ENCODE assay signal across 14 mouse cellular contexts in genomic region chr7:37180416-37180815, GRCm38 (mm10).
DNase-seq lines count a peak whose midpoint lies in the region; ATAC-seq and TF ChIP-seq lines count a peak whose summit lies in the region.
"Had no signal": no experiment of that assay in that cellular context is flagged by ENCODE, and none has a peak within 500 bp of the region (broad histone marks: within the 10 kb centered on the region; RNA-seq: fewer than 3 reads in every experiment).

No protein-coding gene starts in this region.

- no peaks in the 10 kb centered on the region for H3K27me3 ChIP-seq in kidney, embryonic 16.5 days (ENCODE audit: insufficient read depth, low read length)
- H3K27me3 ChIP-seq in hindbrain, embryonic 12.5 days = no peaks in the 10 kb centered on the region
- H3K27me3 ChIP-seq in neural tube, embryonic 11.5 days (ENCODE audit: control insufficient read depth, insufficient read depth, low read length) = no peaks in the 10 kb centered on the region
- no peaks in the 10 kb centered on the region for H3K27me3 ChIP-seq in thymus, adult 2 months (ENCODE audit: control insufficient read depth, insufficient read depth, low read length)
- no peaks in the 10 kb centered on the region for H3K27me3 ChIP-seq in embryonic facial prominence, embryonic 10.5 days (replicated peaks; ENCODE audit: low read depth, poor library complexity, severe bottlenecking)
- H3K27me3 ChIP-seq: heart, embryonic 13.5 days; limb, embryonic 15.5 days; midbrain, embryonic 12.5 days had no signal

- H3K27ac ChIP-seq in kidney, embryonic 16.5 days (ENCODE audit: low read length) = no peak overlapping the region
- no peak overlapping the region for H3K27ac ChIP-seq in hindbrain, embryonic 12.5 days
- H3K27ac ChIP-seq in neural tube, embryonic 11.5 days (ENCODE audit: low read depth, low read length) = no peak overlapping the region
- H3K27ac ChIP-seq in thymus, adult 2 months (ENCODE audit: control insufficient read depth, insufficient read depth, low read length) = no peak overlapping the region
- no peak overlapping the region for H3K27ac ChIP-seq in embryonic facial prominence, embryonic 10.5 days (replicated peaks)
- H3K27ac ChIP-seq: heart, embryonic 13.5 days; limb, embryonic 15.5 days; midbrain, embryonic 12.5 days had no signal

- no peaks in the 10 kb centered on the region for H3K36me3 ChIP-seq in kidney, embryonic 16.5 days (ENCODE audit: insufficient read depth, low read length)
- H3K36me3 ChIP-seq in hindbrain, embryonic 12.5 days = no peaks in the 10 kb centered on the region
- no peaks in the 10 kb centered on the region for H3K36me3 ChIP-seq in neural tube, embryonic 11.5 days (ENCODE audit: control insufficient read depth, insufficient read depth, low read length)
- no peaks in the 10 kb centered on the region for H3K36me3 ChIP-seq in thymus, adult 2 months (ENCODE audit: control insufficient read depth, insufficient read depth, low read length)
- no peaks in the 10 kb centered on the region for H3K36me3 ChIP-seq in embryonic facial prominence, embryonic 10.5 days (replicated peaks)
- H3K36me3 ChIP-seq: heart, embryonic 13.5 days; limb, embryonic 15.5 days; midbrain, embryonic 12.5 days had no signal

- peak; percentile 87; the same call in 1 of the 2 replicates for ATAC-seq in kidney, embryonic 16.5 days (ENCODE audit: low FRiP score, low TSS enrichment)
- peak; percentile 63; the same call in 1 of the 2 replicates for ATAC-seq in hindbrain, embryonic 12.5 days (ENCODE audit: low FRiP score)
- peak; percentile 82 for ATAC-seq in neural tube, embryonic 11.5 days (ENCODE audit: insufficient read depth, low FRiP score, low TSS enrichment)

- no peak for TF ChIP-seq CTCF in thymus, adult 2 months (IDR thresholded peaks at IDR 0.05; ENCODE audit: borderline replicate concordance, control insufficient read depth, extremely low read depth, insufficient read depth, low read length, poor library complexity)

- H3K9me3 ChIP-seq in kidney, embryonic 16.5 days (ENCODE audit: low read length) = no peaks in the 10 kb centered on the region
- H3K9me3 ChIP-seq in hindbrain, embryonic 12.5 days (replicated peaks) = no peaks in the 10 kb centered on the region
- no peaks in the 10 kb centered on the region for H3K9me3 ChIP-seq in neural tube, embryonic 11.5 days (ENCODE audit: control insufficient read depth, low read length)
- no peaks in the 10 kb centered on the region for H3K9me3 ChIP-seq in embryonic facial prominence, embryonic 10.5 days
- H3K9me3 ChIP-seq: heart, embryonic 13.5 days; limb, embryonic 15.5 days; midbrain, embryonic 12.5 days had no signal

- no peak for TF ChIP-seq POLR2A in thymus, adult 2 months (IDR thresholded peaks at IDR 0.05; ENCODE audit: control insufficient read depth, extremely low read depth, insufficient read depth, low read length, poor library complexity)

- H3K4me2 ChIP-seq in kidney, embryonic 16.5 days (replicated peaks; ENCODE audit: low read depth, low read length) = peak overlapping the region; percentile 46
- peak overlapping the region; percentile 27; the same call in 1 of the 2 replicates for H3K4me2 ChIP-seq in hindbrain, embryonic 12.5 days (replicated peaks)
- H3K4me2 ChIP-seq in neural tube, embryonic 11.5 days (ENCODE audit: low read depth) = peak overlapping the region; percentile 15
- H3K4me2 ChIP-seq: heart, embryonic 13.5 days; limb, embryonic 15.5 days; midbrain, embryonic 12.5 days had no signal

- peaks cover 16% of the 10 kb centered on the region for H3K4me1 ChIP-seq in kidney, embryonic 16.5 days (ENCODE audit: insufficient read depth, low read length)
- H3K4me1 ChIP-seq in hindbrain, embryonic 12.5 days = peaks cover 23% of the 10 kb centered on the region
- peaks cover 5% of the 10 kb centered on the region; the same call in 1 of the 2 replicates for H3K4me1 ChIP-seq in neural tube, embryonic 11.5 days (ENCODE audit: control insufficient read depth, insufficient read depth, low read length)
- H3K4me1 ChIP-seq in thymus, adult 2 months (replicated peaks; ENCODE audit: control insufficient read depth, insufficient read depth, low read length) = no peaks in the 10 kb centered on the region
- peaks cover 30% of the 10 kb centered on the region for H3K4me1 ChIP-seq in embryonic facial prominence, embryonic 10.5 days
- H3K4me1 ChIP-seq: heart, embryonic 13.5 days had no signal

- WGBS in kidney, embryonic 16.5 days = 19% methylated on average over 13 of the region's 13 CpGs
- 29% methylated on average over 13 of the region's 13 CpGs for WGBS in hindbrain, embryonic 12.5 days
- 18% methylated on average over 13 of the region's 13 CpGs for WGBS in neural tube, embryonic 11.5 days
- WGBS in thymus, adult 2 months = 92% methylated on average over 13 of the region's 13 CpGs
- 68% methylated on average over 13 of the region's 13 CpGs for WGBS in embryonic facial prominence, embryonic 10.5 days

- no peak for DNase-seq in kidney, adult 11 months
- peak; percentile 65 for DNase-seq in embryo, embryonic 11 days
- DNase-seq in neural tube, embryonic 11.5 days (ENCODE audit: low spot score) = peak; percentile 70
- no peak for DNase-seq in thymus, adult 2 months
- DNase-seq in layer of hippocampus, adult 11-12 months (ENCODE audit: low spot score) = no peak
- no peak for DNase-seq in embryonic facial prominence, embryonic 10.5 days (ENCODE audit: low spot score)
- DNase-seq: cerebellum, postnatal 36 days; kidney, adult 9 months; right cerebral cortex, adult 18-20 months had no signal

- 0 out of 2 replicates have a peak overlapping the region, but pooled peaks have one; percentile 26 for H3K9ac ChIP-seq in kidney, embryonic 16.5 days (replicated peaks; ENCODE audit: low read length)
- H3K9ac ChIP-seq in hindbrain, embryonic 12.5 days = no peak overlapping the region
- H3K9ac ChIP-seq in neural tube, embryonic 11.5 days (ENCODE audit: low read length) = no peak overlapping the region
- H3K9ac ChIP-seq: heart, embryonic 13.5 days; limb, embryonic 15.5 days; midbrain, embryonic 12.5 days had no signal

- peak overlapping the region; percentile 27 for H3K4me3 ChIP-seq in kidney, embryonic 16.5 days (ENCODE audit: low read length)
- no peak overlapping the region for H3K4me3 ChIP-seq in hindbrain, embryonic 12.5 days
- no peak overlapping the region for H3K4me3 ChIP-seq in neural tube, embryonic 11.5 days (ENCODE audit: low read depth, low read length)
- no peak overlapping the region for H3K4me3 ChIP-seq in thymus, adult 2 months (ENCODE audit: control insufficient read depth, insufficient read depth, low read length)
- no peak overlapping the region for H3K4me3 ChIP-seq in embryonic facial prominence, embryonic 10.5 days
- H3K4me3 ChIP-seq: heart, embryonic 13.5 days; limb, embryonic 15.5 days; midbrain, embryonic 12.5 days had no signal

Comparison
In these comparisons a context has a peak if more than half of its experiments do, and no peak if none do; other contexts are left out.
1. DNase-seq: peak in embryo, embryonic 11 days (single experiment) and neural tube, embryonic 11.5 days (single experiment); none in kidney, adult 11 months (single experiment), thymus, adult 2 months (single experiment), layer of hippocampus, adult 11-12 months (single experiment) and embryonic facial prominence, embryonic 10.5 days (single experiment).
2. Peak in every context shown above with its lines, with median percentiles within 50 percentile points of each other: ATAC-seq and H3K4me2 ChIP-seq.